Mouse (Mus musculus): Measurements from ENCODE around the gene Tnpo1. TPM values are rescaled to one million over a fixed set of nuclear protein-coding genes. Genes with fewer than 3 reads are reported as not detected.

Tnpo1 gene
- polyA plus RNA-seq, 1 experiment: 253 TPM

- Histone ChIP-seq H3K36me3 (ENCODE audit: control insufficient read depth, insufficient read depth, low read length, poor library complexity, severe bottlenecking) (no peaks in the 10 kb centered on the region), H3K27ac (ENCODE audit: insufficient read depth, low read length) (no peak overlapping the region), H3K9me3 (replicated peaks; ENCODE audit: control insufficient read depth, insufficient read depth, low read length, poor library complexity, severe bottlenecking) (no peaks in the 10 kb centered on the region), H3K4me3 (ENCODE audit: low read depth, low read length) (no peak overlapping the region), H3K9ac (ENCODE audit: low read depth, poor library complexity, severe bottlenecking) (no peak overlapping the region), H3K4me1 (ENCODE audit: control insufficient read depth, insufficient read depth, low read length) (no peaks in the 10 kb centered on the region), H3K27me3 (ENCODE audit: control insufficient read depth, insufficient read depth, low read length, poor library complexity, severe bottlenecking) (no peaks in the 10 kb centered on the region)
- no peak for TF ChIP-seq CTCF (IDR thresholded peaks at IDR 0.05; ENCODE audit: low read depth, low read length)
- no peak for TF ChIP-seq POLR2A (IDR thresholded peaks at IDR 0.05; ENCODE audit: insufficient read depth, low read length)
- no peak for TF ChIP-seq EP300 (IDR thresholded peaks at IDR 0.05; ENCODE audit: insufficient read depth, low read depth, low read length)
These were observed 37.4 kb upstream of the Tnpo1 start for GRCm38 (mm10) chr13:98963612-98964011.

GRCm38 (mm10) chr13:98958177-98958576, 32.0 kb upstream of the Tnpo1 start:
- Histone ChIP-seq H3K27ac (ENCODE audit: insufficient read depth, low read length) (no peak overlapping the region), H3K36me3 (ENCODE audit: control insufficient read depth, insufficient read depth, low read length, poor library complexity, severe bottlenecking) (no peaks in the 10 kb centered on the region), H3K4me3 (ENCODE audit: low read depth, low read length) (no peak overlapping the region), H3K9ac (ENCODE audit: low read depth, poor library complexity, severe bottlenecking) (no peak overlapping the region), H3K9me3 (replicated peaks; ENCODE audit: control insufficient read depth, insufficient read depth, low read length, poor library complexity, severe bottlenecking) (no peaks in the 10 kb centered on the region), H3K27me3 (ENCODE audit: control insufficient read depth, insufficient read depth, low read length, poor library complexity, severe bottlenecking) (no peaks in the 10 kb centered on the region), H3K4me1 (ENCODE audit: control insufficient read depth, insufficient read depth, low read length) (no peaks in the 10 kb centered on the region)
- TF ChIP-seq POLR2A (IDR thresholded peaks at IDR 0.05; ENCODE audit: insufficient read depth, low read length) (no peak), EP300 (IDR thresholded peaks at IDR 0.05; ENCODE audit: insufficient read depth, low read depth, low read length) (no peak), CTCF (IDR thresholded peaks at IDR 0.05; ENCODE audit: low read depth, low read length) (no peak)

- Histone ChIP-seq H3K4me3 (ENCODE audit: low read depth, low read length) (no peak overlapping the region), H3K9me3 (replicated peaks; ENCODE audit: control insufficient read depth, insufficient read depth, low read length, poor library complexity, severe bottlenecking) (no peaks in the 10 kb centered on the region), H3K27ac (ENCODE audit: insufficient read depth, low read length) (no peak overlapping the region), H3K9ac (ENCODE audit: low read depth, poor library complexity, severe bottlenecking) (no peak overlapping the region), H3K36me3 (ENCODE audit: control insufficient read depth, insufficient read depth, low read length, poor library complexity, severe bottlenecking) (no peaks in the 10 kb centered on the region), H3K27me3 (ENCODE audit: control insufficient read depth, insufficient read depth, low read length, poor library complexity, severe bottlenecking) (no peaks in the 10 kb centered on the region), H3K4me1 (ENCODE audit: control insufficient read depth, insufficient read depth, low read length) (no peaks in the 10 kb centered on the region)
- TF ChIP-seq CTCF (IDR thresholded peaks at IDR 0.05; ENCODE audit: low read depth, low read length) (no peak), POLR2A (IDR thresholded peaks at IDR 0.05; ENCODE audit: insufficient read depth, low read length) (no peak), EP300 (IDR thresholded peaks at IDR 0.05; ENCODE audit: insufficient read depth, low read depth, low read length) (no peak)
These were observed 30.0 kb upstream of the Tnpo1 start for GRCm38 (mm10) chr13:98956209-98956608.

GRCm38 (mm10) chr13:98955676-98956075, 29.5 kb upstream of the Tnpo1 start:
- Histone ChIP-seq H3K36me3 (ENCODE audit: control insufficient read depth, insufficient read depth, low read length, poor library complexity, severe bottlenecking) (no peaks in the 10 kb centered on the region), H3K9me3 (replicated peaks; ENCODE audit: control insufficient read depth, insufficient read depth, low read length, poor library complexity, severe bottlenecking) (no peaks in the 10 kb centered on the region), H3K27me3 (ENCODE audit: control insufficient read depth, insufficient read depth, low read length, poor library complexity, severe bottlenecking) (no peaks in the 10 kb centered on the region), H3K27ac (ENCODE audit: insufficient read depth, low read length) (no peak overlapping the region), H3K9ac (ENCODE audit: low read depth, poor library complexity, severe bottlenecking) (no peak overlapping the region), H3K4me1 (ENCODE audit: control insufficient read depth, insufficient read depth, low read length) (no peaks in the 10 kb centered on the region), H3K4me3 (ENCODE audit: low read depth, low read length) (no peak overlapping the region)
- no peak for TF ChIP-seq POLR2A (IDR thresholded peaks at IDR 0.05; ENCODE audit: insufficient read depth, low read length)
- TF ChIP-seq CTCF (IDR thresholded peaks at IDR 0.05; ENCODE audit: low read depth, low read length): no peak
- TF ChIP-seq EP300 (IDR thresholded peaks at IDR 0.05; ENCODE audit: insufficient read depth, low read depth, low read length): no peak

GRCm38 (mm10) chr13:98955226-98955625, 29.0 kb upstream of the Tnpo1 start:
- no peaks in the 10 kb centered on the region for H3K9me3 ChIP-seq (replicated peaks; ENCODE audit: control insufficient read depth, insufficient read depth, low read length, poor library complexity, severe bottlenecking)
- no peak overlapping the region for H3K27ac ChIP-seq (ENCODE audit: insufficient read depth, low read length)
- no peak for TF ChIP-seq CTCF (IDR thresholded peaks at IDR 0.05; ENCODE audit: low read depth, low read length)
- H3K27me3 ChIP-seq (ENCODE audit: control insufficient read depth, insufficient read depth, low read length, poor library complexity, severe bottlenecking): no peaks in the 10 kb centered on the region
- no peaks in the 10 kb centered on the region for H3K36me3 ChIP-seq (ENCODE audit: control insufficient read depth, insufficient read depth, low read length, poor library complexity, severe bottlenecking)
- no peak overlapping the region for H3K4me3 ChIP-seq (ENCODE audit: low read depth, low read length)
- no peaks in the 10 kb centered on the region for H3K4me1 ChIP-seq (ENCODE audit: control insufficient read depth, insufficient read depth, low read length)
- no peak overlapping the region for H3K9ac ChIP-seq (ENCODE audit: low read depth, poor library complexity, severe bottlenecking)

- no peaks in the 10 kb centered on the region for H3K27me3 ChIP-seq (ENCODE audit: control insufficient read depth, insufficient read depth, low read length, poor library complexity, severe bottlenecking)
- H3K4me3 ChIP-seq (ENCODE audit: low read depth, low read length): no peak overlapping the region
- TF ChIP-seq CTCF (IDR thresholded peaks at IDR 0.05; ENCODE audit: low read depth, low read length): no peak
- TF ChIP-seq POLR2A (IDR thresholded peaks at IDR 0.05; ENCODE audit: insufficient read depth, low read length): no peak
- TF ChIP-seq EP300 (IDR thresholded peaks at IDR 0.05; ENCODE audit: insufficient read depth, low read depth, low read length): no peak
- H3K9me3 ChIP-seq (replicated peaks; ENCODE audit: control insufficient read depth, insufficient read depth, low read length, poor library complexity, severe bottlenecking): no peaks in the 10 kb centered on the region
- H3K36me3 ChIP-seq (ENCODE audit: control insufficient read depth, insufficient read depth, low read length, poor library complexity, severe bottlenecking): no peaks in the 10 kb centered on the region
- H3K27ac ChIP-seq (ENCODE audit: insufficient read depth, low read length): no peak overlapping the region
- H3K9ac ChIP-seq (ENCODE audit: low read depth, poor library complexity, severe bottlenecking): no peak overlapping the region
- no peaks in the 10 kb centered on the region for H3K4me1 ChIP-seq (ENCODE audit: control insufficient read depth, insufficient read depth, low read length)
These were observed 27.6 kb upstream of the Tnpo1 start for GRCm38 (mm10) chr13:98953830-98954229.
